Mouse (Mus musculus) limb, embryonic 13.5 days (tissue): ENCODE measurements around the gene Tmem200c. TPM values are rescaled to one million over a fixed set of nuclear protein-coding genes. Genes with fewer than 3 reads are reported as not detected.

Experiments
- ATAC-seq: fragments of 200-750 bp; cut with Nextera tagmentation; 2 replicates; pipeline ENCODE4 v1.8.0; 2017; ENCODE audit warnings: low read depth, moderate number of reproducible peaks, moderate TSS enrichment; ENCODE audit not compliant: low FRiP score
- H3K27ac ChIP-seq: fragments of 300-500 bp; sonication (generic); 2 replicates; pipeline ENCODE4 v1.5.1; 2015; ENCODE audit warnings: inconsistent platforms, mild to moderate bottlenecking, moderate library complexity
- H3K27me3 ChIP-seq: fragments of 300-500 bp; sonication (generic); 2 replicates; pipeline ENCODE4 v1.6.1; 2015; ENCODE audit warnings: mild to moderate bottlenecking, inconsistent platforms
- H3K36me3 ChIP-seq: fragments of 300-500 bp; sonication (generic); 2 replicates; pipeline ENCODE4 v1.6.1; 2015; ENCODE audit warnings: inconsistent platforms, mild to moderate bottlenecking, moderate library complexity
- H3K4me1 ChIP-seq: fragments of 300-500 bp; sonication (generic); 2 replicates; pipeline ENCODE4 v1.6.1; 2015; ENCODE audit warnings: inconsistent platforms
- H3K4me2 ChIP-seq: fragments of 300-500 bp; sonication (generic); replicated peaks from 2 replicates; pipeline ENCODE4 v1.6.1; 2015; ENCODE audit warnings: inconsistent platforms, mild to moderate bottlenecking, moderate library complexity
- H3K4me3 ChIP-seq: fragments of 300-500 bp; sonication (generic); 2 replicates; pipeline ENCODE4 v1.5.1; 2015; ENCODE audit warnings: moderate library complexity, mild to moderate bottlenecking, inconsistent platforms
- H3K9ac ChIP-seq: fragments of 300-500 bp; sonication (generic); 2 replicates; pipeline ENCODE4 v1.6.1; 2015; ENCODE audit warnings: mild to moderate bottlenecking, inconsistent platforms
- H3K9me3 ChIP-seq: fragments of 300-500 bp; sonication (generic); 2 replicates; pipeline ENCODE4 v1.6.1; 2016; ENCODE audit warnings: inconsistent platforms
- WGBS: fragments of 180-500 bp; shearing (Covaris S2); methylation state at CpG from one replicate; pipeline ENCODE4 v1.1.7; 2015; 5-methylcytosine and 5-hydroxymethylcytosine counted together
- polyA plus RNA-seq: library from polyadenylated mRNA; unstranded; fragments of >200 nt; fragmentation: Nextera tagmentation; extraction: Ambion mirVana; gene quantifications from 2 replicates; pipeline ENCODE4 v1.2.1, GENCODE M21; 2015

The Tmem200c gene
- 0.97 and 1.1 TPM in 2 replicates for polyA plus RNA-seq

DNA sequence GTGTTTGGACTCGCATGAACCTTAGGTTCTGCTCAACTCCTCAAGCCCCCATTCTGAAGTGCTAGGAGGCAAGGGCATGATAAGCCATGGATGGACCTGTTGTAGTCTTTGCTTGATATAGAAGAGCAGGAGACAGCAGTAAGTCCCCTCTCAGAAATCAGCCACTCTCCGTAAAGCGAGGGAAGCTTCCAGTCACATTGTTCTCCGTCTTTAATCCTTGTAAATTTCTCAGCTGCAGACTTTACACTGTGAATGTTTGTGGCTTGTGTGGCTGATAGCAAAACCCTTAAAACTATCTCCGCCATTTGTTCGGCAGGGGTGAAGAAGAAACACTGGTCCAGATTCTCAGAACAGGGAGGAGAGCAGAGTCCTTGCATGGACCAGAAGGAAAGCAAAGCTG lies at the start of gene Tmem200c:
Tmem200c (plus strand) TSS at position 301 of the 400 bp plus-strand sequence.
- no peak within 1 kb of the TSS for H3K27ac ChIP-seq
- H3K4me3 ChIP-seq = no peak within 1 kb of the TSS
- H3K9ac ChIP-seq = no peak within 1 kb of the TSS
- H3K36me3 ChIP-seq = no peaks in the 10 kb centered on the region
- WGBS = 78% methylated on average over 6 of the region's 6 CpGs
- H3K9me3 ChIP-seq = no peaks in the 10 kb centered on the region
- H3K27me3 ChIP-seq = peaks cover 4% of the 10 kb centered on the region; the same call in 1 of the 2 replicates
- H3K4me2 ChIP-seq = no peak within 1 kb of the TSS
- no peaks in the 10 kb centered on the region for H3K4me1 ChIP-seq
- ATAC-seq = no peak

DNA sequence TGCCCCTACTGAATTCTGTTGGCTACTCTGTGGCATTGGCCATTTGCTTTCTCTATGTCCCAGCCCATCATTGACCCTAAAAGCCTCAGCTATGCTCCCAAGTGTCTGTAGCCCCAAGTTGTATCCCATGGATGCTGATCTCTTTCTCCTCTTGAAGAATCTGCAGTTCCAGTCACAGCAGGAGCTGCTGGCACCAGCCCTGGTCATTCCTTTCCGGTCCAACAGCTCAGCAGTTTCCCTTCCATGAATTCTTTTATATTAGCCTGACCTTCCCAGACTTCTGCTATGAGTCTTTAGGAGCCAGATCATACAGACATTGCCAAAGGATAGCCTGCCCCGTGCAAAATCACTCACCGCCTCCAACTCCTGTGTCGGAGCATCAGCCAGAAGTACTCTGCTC lies 32.7 kb upstream of the Tmem200c start:
- no peak overlapping the region for H3K9ac ChIP-seq
- H3K9me3 ChIP-seq = no peaks in the 10 kb centered on the region
- no peak overlapping the region for H3K27ac ChIP-seq
- H3K27me3 ChIP-seq = no peaks in the 10 kb centered on the region
- H3K4me2 ChIP-seq = no peak overlapping the region
- H3K4me3 ChIP-seq = no peak overlapping the region
- no peaks in the 10 kb centered on the region for H3K4me1 ChIP-seq
- no peaks in the 10 kb centered on the region for H3K36me3 ChIP-seq
- ATAC-seq = no peak
- WGBS = 90% methylated on average over 4 of the region's 4 CpGs

DNA sequence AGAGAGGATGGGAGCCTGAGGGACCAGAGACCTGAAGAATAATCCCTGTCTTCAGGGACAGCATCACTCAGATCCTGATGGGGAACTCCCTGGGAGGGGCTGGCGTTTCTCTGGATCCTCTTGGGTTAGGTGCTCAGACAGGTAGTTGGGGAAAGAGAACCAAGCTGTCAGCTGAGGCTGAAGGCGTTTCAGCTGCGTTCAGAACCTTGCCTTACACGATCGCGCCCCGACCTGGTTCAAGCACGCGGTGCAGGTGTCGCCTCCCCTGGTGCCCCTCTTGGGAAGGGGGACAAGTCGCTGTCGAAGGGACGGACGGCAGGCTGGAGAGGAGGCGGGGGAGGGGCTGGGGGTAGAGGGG lies 10.2 kb downstream of the Tmem200c start:
- peaks cover 70% of the 10 kb centered on the region for H3K27me3 ChIP-seq
- no peaks in the 10 kb centered on the region for H3K9me3 ChIP-seq
- H3K4me1 ChIP-seq = peaks cover 34% of the 10 kb centered on the region
- no peaks in the 10 kb centered on the region for H3K36me3 ChIP-seq
- WGBS = 0% methylated on average over 15 of the region's 15 CpGs
- H3K9ac ChIP-seq = peak overlapping the region; percentile 72
- H3K4me3 ChIP-seq = peak overlapping the region; percentile 63
- ATAC-seq = 0 out of 2 replicates have a peak, but pooled peaks have one; percentile 9
- H3K4me2 ChIP-seq = peak overlapping the region; percentile 92
- H3K27ac ChIP-seq = no peak overlapping the region

DNA sequence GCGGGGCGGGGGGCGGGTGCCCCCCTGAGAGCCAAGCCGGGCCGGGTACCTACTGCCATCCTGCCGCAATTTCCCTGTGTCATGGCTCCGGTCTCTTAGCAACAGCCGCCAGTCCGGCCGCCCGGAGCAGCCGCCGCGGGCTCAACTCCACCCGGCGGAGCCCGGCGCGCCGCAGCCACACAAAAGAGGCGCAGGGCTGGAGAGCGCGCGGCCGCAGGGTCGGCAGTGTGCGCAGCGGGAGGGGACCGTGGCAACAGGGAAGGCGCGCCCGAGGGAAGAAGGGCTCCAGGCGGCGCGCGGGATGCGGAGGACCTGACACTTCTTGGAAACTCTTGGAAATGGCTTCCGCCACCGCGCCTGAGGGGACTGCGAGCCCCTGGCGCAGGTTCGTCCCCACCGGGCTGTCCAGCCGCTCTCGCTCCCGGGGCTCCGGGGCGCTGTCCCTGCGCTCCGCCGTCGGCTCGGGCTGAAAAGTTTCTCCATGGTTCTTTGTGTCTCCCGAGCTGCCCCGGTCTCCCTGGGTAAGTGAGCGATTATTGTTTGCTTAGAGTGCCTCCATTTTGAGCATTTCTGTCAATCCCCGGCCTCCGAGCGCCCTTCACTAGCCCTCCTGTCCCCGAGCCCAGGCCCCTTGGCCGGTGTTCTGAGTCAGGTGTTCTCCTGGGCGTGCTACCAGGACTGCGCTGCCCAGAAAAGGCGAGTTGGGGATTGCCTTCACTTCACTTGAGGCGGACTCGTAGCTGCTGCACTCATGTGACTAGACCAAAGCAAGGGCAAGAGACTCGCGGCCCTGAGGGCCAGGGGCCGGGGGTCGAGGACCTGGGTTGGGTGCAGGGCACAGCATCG lies 10.8 kb downstream of the Tmem200c start:
- Histone ChIP-seq H3K36me3 (no peaks in the 10 kb centered on the region), H3K4me1 (peaks cover 39% of the 10 kb centered on the region), H3K4me3 (peak overlapping the region; percentile 63), H3K27ac (0 out of 2 replicates have a peak overlapping the region, but pooled peaks have one; percentile 22), H3K4me2 (peak overlapping the region; percentile 92), H3K27me3 (peaks cover 72% of the 10 kb centered on the region), H3K9me3 (no peaks in the 10 kb centered on the region), H3K9ac (peak overlapping the region; percentile 72)
- whole genome bisulfite sequencing = under 1% methylated on average over 70 of the region's 72 CpGs
- ATAC-seq = peak; percentile 51; the same call in 1 of the 2 replicates

DNA sequence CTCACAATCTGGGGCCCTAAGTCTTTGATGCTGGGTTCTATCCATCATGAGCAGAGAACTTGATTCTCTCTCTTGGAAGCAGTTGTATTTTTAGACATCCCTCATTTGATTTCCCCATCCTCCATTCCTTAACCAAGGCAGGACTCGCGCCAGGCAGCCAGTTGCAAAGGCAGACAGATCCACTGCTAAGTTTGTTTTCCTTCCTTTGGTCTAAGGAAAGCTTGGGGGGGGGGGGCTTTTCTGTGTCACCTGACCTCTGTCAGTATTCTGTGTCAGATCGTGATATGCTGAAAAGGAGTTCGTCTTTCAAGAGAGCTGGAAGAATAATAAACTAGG lies 11.4 kb downstream of the Tmem200c start:
- no peak for ATAC-seq
- no peak overlapping the region for H3K27ac ChIP-seq
- WGBS = 9% methylated on average over 4 of the region's 4 CpGs
- H3K4me1 ChIP-seq = peaks cover 39% of the 10 kb centered on the region
- H3K9me3 ChIP-seq = no peaks in the 10 kb centered on the region
- peak overlapping the region; percentile 72 for H3K9ac ChIP-seq
- H3K27me3 ChIP-seq = peaks cover 73% of the 10 kb centered on the region
- H3K4me2 ChIP-seq = peak overlapping the region; percentile 92
- peak overlapping the region; percentile 63 for H3K4me3 ChIP-seq
- H3K36me3 ChIP-seq = no peaks in the 10 kb centered on the region

DNA sequence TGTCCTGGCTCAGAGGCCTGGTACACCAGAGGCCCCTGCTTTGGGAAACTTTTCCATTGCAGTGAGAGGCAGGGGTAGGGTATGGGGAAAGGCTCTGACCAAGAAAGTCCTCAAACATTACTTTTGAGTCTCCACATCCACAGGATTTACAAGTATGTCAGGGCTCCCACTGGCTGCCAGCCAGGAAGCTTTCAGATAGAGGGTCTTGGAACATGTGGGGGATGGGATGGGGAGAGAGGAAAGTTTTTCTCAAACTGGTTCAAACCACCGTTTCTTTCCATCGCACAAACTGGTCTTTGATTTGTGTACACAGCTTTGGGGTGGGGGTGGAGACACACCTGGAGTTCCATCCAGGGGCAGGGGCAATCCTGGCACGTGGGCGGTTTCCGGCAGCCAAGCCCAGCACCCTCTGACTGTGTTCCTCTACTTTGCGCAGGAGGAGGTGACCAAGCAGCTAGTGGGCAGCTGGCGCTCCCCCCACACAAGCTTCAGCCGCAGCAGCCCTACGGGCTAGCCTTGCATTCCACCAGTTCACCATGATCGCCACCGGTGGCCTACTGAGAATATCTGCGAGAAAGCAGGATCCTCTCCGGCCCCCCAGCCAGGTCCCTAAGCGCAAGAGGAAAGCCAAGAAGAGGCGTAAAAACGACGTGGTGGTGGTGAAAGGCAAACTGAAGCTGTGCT lies 13.6 kb downstream of the Tmem200c start:
- ATAC-seq = no peak
- 15% methylated on average over 17 of the region's 17 CpGs for WGBS
- Histone ChIP-seq H3K9me3 (no peaks in the 10 kb centered on the region), H3K4me2 (peak overlapping the region; percentile 99), H3K4me3 (peak overlapping the region; percentile 62), H3K27ac (no peak overlapping the region), H3K4me1 (peaks cover 39% of the 10 kb centered on the region), H3K36me3 (no peaks in the 10 kb centered on the region), H3K27me3 (peaks cover 77% of the 10 kb centered on the region), H3K9ac (no peak overlapping the region)

DNA sequence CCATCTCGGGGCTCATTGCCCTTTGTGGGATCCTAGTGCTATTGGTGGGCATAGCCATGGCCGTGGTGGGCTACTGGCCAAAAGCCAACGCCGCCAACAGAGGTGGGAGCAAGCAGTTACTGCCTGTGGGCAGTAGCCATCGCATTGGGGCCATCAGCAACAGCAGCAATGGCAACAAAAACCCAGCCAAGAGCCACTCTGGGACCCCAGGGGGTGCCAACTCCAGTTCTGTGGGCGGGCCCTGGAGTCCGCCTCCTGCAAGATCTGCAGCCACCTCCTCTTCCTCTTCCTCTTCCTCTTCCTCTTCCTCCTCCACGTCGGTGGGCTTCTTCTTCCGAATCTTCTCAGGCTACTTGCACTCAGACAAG lies 14.1 kb downstream of the Tmem200c start:
- Histone ChIP-seq H3K4me3 (peak overlapping the region; percentile 62), H3K9me3 (no peaks in the 10 kb centered on the region), H3K9ac (no peak overlapping the region), H3K27me3 (peaks cover 75% of the 10 kb centered on the region), H3K36me3 (no peaks in the 10 kb centered on the region), H3K4me1 (peaks cover 39% of the 10 kb centered on the region), H3K27ac (no peak overlapping the region), H3K4me2 (peak overlapping the region; percentile 99)
- ATAC-seq = no peak
- WGBS = 8% methylated on average over 10 of the region's 10 CpGs

DNA sequence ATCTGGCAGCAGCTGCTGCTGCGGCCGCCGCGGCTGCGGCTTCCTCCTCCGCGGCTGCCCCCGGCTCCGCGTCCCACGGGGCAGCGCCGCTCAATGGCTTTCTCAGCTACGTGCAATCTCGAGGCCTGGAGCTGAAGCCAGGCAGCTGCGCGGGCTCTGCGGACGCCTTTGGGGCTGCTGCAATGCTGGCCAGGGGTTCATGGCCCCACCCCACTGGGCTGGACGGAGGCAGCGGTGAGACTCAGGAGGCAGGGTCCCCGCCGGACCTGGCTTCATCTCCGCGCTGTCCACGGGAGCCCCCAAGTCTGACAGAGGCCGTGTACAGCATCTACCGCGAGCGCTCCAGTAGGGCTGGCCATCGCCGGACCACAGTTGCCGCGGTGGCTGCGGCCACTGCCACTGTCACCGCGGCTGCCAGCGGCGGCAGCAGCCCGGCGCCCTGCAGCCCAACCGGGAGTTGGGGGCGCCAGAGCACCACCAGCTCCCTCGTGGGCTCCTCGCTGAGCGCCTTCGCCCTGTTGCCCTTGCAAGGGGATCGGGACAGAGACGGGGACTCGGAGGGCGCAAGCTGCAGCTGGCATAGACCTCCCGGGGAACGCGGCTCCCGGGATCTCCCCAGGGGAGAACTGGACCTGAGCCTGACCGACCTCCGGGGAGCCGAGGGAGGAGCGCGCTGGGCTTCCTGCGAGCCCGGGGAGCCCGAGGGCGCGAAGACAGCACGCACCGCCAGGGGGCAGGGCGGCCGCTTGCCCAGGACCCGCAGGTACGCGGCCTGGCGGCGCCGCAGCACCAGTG lies 14.9 kb downstream of the Tmem200c start:
- peak overlapping the region; percentile 62 for H3K4me3 ChIP-seq
- peak; percentile 37 for ATAC-seq
- peak overlapping the region; percentile 99 for H3K4me2 ChIP-seq
- under 1% methylated on average over 75 of the region's 75 CpGs for WGBS
- no peaks in the 10 kb centered on the region for H3K9me3 ChIP-seq
- peaks cover 39% of the 10 kb centered on the region for H3K4me1 ChIP-seq
- no peak overlapping the region for H3K27ac ChIP-seq
- H3K36me3 ChIP-seq = no peaks in the 10 kb centered on the region
- H3K27me3 ChIP-seq = peaks cover 68% of the 10 kb centered on the region
- H3K9ac ChIP-seq = peak overlapping the region; percentile 69

DNA sequence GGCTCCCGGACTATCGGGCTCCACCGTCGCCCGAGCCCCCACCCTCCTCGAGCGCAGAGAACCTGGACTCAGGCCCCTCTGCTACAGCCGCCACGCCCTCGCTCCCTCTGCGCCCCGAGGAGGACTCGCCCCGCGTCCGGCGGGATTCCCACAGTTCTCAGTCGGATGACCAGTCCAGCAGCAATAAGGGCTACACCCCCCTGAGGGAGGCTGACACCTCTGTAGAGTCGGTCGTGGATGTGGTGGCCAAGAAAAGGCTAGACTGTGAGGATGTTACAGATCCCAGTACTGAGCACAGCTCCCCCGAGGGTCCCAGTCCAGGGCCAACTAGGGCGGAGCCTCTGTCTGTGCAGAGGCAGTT lies 15.4 kb downstream of the Tmem200c start:
- H3K9ac ChIP-seq = peak overlapping the region; percentile 69
- peaks cover 65% of the 10 kb centered on the region for H3K27me3 ChIP-seq
- WGBS = 2% methylated on average over 22 of the region's 22 CpGs
- no peak overlapping the region for H3K27ac ChIP-seq
- H3K4me3 ChIP-seq = peak overlapping the region; percentile 62
- H3K36me3 ChIP-seq = no peaks in the 10 kb centered on the region
- ATAC-seq = peak; percentile 34; the same call in 1 of the 2 replicates
- H3K4me2 ChIP-seq = peak overlapping the region; percentile 99
- peaks cover 36% of the 10 kb centered on the region for H3K4me1 ChIP-seq
- no peaks in the 10 kb centered on the region for H3K9me3 ChIP-seq

DNA sequence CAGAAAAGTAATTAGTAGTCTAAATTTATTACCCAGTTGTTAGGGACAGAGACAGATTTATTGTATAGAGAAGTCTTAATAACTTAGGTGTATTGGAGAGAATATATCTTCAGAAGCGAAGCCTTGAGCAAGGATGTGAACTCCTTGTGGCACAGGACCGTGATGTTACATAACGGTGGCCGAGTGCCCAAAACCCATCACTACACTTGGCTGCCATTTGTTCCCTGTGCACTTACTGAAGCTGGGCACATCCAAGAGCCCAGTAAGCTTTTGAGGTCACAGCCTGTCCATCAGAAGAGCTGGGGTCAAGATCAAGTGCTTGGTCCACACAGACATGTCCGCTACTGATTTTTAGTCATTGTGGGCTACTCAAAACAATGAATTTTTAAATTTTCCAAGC lies 19.5 kb downstream of the Tmem200c start:
- WGBS = 88% methylated on average over 5 of the region's 5 CpGs
- Histone ChIP-seq H3K4me3 (no peak overlapping the region), H3K4me1 (peaks cover 11% of the 10 kb centered on the region), H3K27ac (no peak overlapping the region), H3K27me3 (peaks cover 28% of the 10 kb centered on the region), H3K36me3 (no peaks in the 10 kb centered on the region), H3K4me2 (no peak overlapping the region), H3K9me3 (no peaks in the 10 kb centered on the region), H3K9ac (no peak overlapping the region)
- no peak for ATAC-seq

DNA sequence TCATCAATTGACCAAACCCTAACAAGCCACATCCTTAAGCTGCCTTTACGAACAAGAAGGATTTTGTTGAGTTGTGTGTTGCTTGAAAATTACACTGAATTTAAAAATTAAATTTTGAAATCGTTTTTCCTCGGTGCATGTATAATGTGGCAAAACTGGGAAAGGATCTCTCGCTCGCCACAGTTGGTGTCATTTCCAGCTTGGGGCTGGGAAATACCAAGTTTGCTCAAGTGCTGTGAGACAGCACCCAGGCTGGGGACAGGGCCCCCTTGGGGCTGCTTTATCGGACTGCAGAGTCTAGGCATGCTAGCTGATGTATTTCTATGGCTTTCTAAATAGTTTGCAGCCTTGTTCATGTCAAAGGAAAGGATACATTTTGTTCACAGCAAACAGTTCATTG lies 22.3 kb downstream of the Tmem200c start:
- H3K27me3 ChIP-seq = peaks cover 9% of the 10 kb centered on the region; the same call in 1 of the 2 replicates
- no peaks in the 10 kb centered on the region for H3K4me1 ChIP-seq
- H3K9me3 ChIP-seq = no peaks in the 10 kb centered on the region
- ATAC-seq = no peak
- H3K4me3 ChIP-seq = no peak overlapping the region
- H3K36me3 ChIP-seq = no peaks in the 10 kb centered on the region
- no peak overlapping the region for H3K4me2 ChIP-seq
- H3K27ac ChIP-seq = no peak overlapping the region
- no peak overlapping the region for H3K9ac ChIP-seq
- 80% methylated on average over 6 of the region's 6 CpGs for WGBS
